Mouse (Mus musculus) heart, adult 2 months (tissue): ENCODE measurements around the gene Cdc34b. TPM values are rescaled to one million over a fixed set of nuclear protein-coding genes. Genes with fewer than 3 reads are reported as not detected.

Source experiments
- DNase-seq, 2 experiments: peaks; one replicate each; pipeline ENCODE4 v3.0.0; 2021
- H3K27ac ChIP-seq: fragments of 200-600 bp; 2 replicates; pipeline ENCODE4 v1.8.1; 2022
- H3K27me3 ChIP-seq: fragments of 200-500 bp; 2 replicates; pipeline ENCODE4 v1.6.1; 2012; ENCODE audit warnings: mild to moderate bottlenecking, low read length, inconsistent platforms, mixed read lengths; ENCODE audit not compliant: control insufficient read depth, insufficient read depth
- H3K36me3 ChIP-seq: fragments of 200-500 bp; 2 replicates; pipeline ENCODE4 v1.6.1; 2012; ENCODE audit warnings: low read length, inconsistent platforms; ENCODE audit not compliant: control insufficient read depth, insufficient read depth
- H3K4me1 ChIP-seq: fragments of 200-500 bp; 2 replicates; pipeline ENCODE4 v1.6.1; 2011; ENCODE audit warnings: low read length; ENCODE audit not compliant: control insufficient read depth, insufficient read depth
- H3K4me3 ChIP-seq: fragments of 200-600 bp; 2 replicates; pipeline ENCODE4 v1.8.1; 2022
- H3K79me2 ChIP-seq: fragments of 200-500 bp; replicated peaks from 2 replicates; pipeline ENCODE4 v1.6.1; 2012; ENCODE audit warnings: mild to moderate bottlenecking, inconsistent platforms, low read length, moderate library complexity, mixed read lengths; ENCODE audit not compliant: control insufficient read depth, insufficient read depth
- H3K9ac ChIP-seq: fragments of 200-500 bp; 2 replicates; pipeline ENCODE4 v1.6.1; 2012; ENCODE audit warnings: low read depth, mild to moderate bottlenecking, control low read depth, inconsistent platforms, low read length, mixed read lengths
- CTCF ChIP-seq: fragments of 200-600 bp; IDR thresholded peaks from 2 replicates; pipeline ENCODE4 v1.8.1; 2022; ENCODE audit warnings: antibody characterized with exemption, mild to moderate bottlenecking, moderate library complexity
- EP300 ChIP-seq: fragments of 200-500 bp; IDR thresholded peaks from 2 replicates; pipeline ENCODE4 v1.6.1; 2011; ENCODE audit warnings: low read depth, low read length, control low read depth; ENCODE audit not compliant: insufficient read depth
- POLR2A ChIP-seq: fragments of 200-500 bp; IDR thresholded peaks from 2 replicates; pipeline ENCODE4 v1.6.1; 2011; ENCODE audit warnings: mild to moderate bottlenecking, low read depth, low read length, control low read depth; ENCODE audit not compliant: insufficient read depth
- WGBS: fragments of 180-500 bp; shearing (Covaris S2); methylation state at CpG from one replicate; pipeline ENCODE4 v1.1.7; 2018; 5-methylcytosine and 5-hydroxymethylcytosine counted together
- intact Hi-C: fragments of 180-260 bp; cut with DNase I; formaldehyde crosslinking; loops from one replicate; pipeline ENCODE4 v1.15.1; 2025
- polyA plus RNA-seq: library from polyadenylated mRNA; depleted of rRNA; stranded (reverse); fragments of >200 nt; gene quantifications from 2 replicates; pipeline ENCODE4 v1.2.3, GENCODE M21; 2012
- total RNA-seq, 2 experiments: library from RNA; stranded (reverse); gene quantifications; 2 replicates each; pipeline ENCODE4 v1.2.3; 2021

The Cdc34b gene
- total and polyA plus RNA-seq, 3 experiments, result 0.12 to 1.0 (median 0.97) TPM

DNA sequence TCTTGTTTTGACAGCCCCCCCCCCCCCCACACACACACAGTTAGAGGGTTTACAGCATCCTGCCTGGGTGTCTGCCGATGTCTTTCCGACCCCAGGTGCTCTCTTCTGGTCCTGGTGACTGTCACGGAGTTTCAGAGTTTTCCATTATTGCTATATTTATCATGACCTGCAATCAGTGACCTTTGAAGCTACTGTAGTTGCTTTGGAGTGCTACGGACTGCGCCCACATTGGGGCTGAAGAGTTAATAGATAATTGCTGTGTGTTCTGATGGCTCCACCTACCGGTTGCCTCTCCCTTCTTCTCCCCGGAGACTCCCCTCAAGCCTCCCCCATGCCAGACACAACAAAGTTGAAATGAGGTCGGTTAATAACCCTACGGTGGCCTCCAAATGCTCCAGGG, 24.8 kb upstream of the Cdc34b start:
- Histone ChIP-seq H3K9ac (no peak overlapping the region), H3K4me1 (no peaks in the 10 kb centered on the region), H3K36me3 (no peaks in the 10 kb centered on the region), H3K4me3 (no peak overlapping the region), H3K79me2 (no peaks in the 10 kb centered on the region), H3K27me3 (0 out of 2 replicates have a peak, but pooled peaks cover 1% of the 10 kb centered on the region), H3K27ac (no peak overlapping the region)
- intact Hi-C loops, result loop anchor here (5.0 kb wide), 2 partner anchors 84 to 169 kb away; partner anchors contain the start of gene Rsad1
- TF ChIP-seq CTCF (peak; percentile 72), POLR2A (no peak), EP300 (0 out of 2 replicates have a peak, but pooled peaks have one; percentile 38)
- DNase-seq, result peak; percentile 31 to 44
- 9% methylated on average over 9 of the region's 9 CpGs for WGBS

DNA sequence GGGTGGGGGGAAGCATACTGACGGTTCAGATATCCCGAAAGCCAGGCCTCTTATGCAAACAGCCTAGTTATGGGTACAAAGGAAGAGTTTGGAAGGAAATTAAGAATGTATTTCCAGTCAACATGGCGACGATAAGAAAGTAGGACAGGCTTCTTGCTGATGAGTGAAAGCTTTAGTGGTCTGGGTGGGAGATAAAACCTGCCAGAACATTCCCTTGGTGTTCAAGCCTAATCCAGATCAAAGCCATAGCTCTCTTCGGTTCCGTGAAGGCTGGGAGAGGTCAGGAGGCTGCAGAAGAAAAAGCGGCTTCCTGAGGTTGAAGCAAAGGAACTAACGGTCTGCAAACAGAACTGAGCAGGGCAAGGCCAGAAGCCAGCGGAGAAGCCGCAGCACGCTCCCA, 24.3 kb upstream of the Cdc34b start:
- no peak overlapping the region for H3K9ac ChIP-seq
- H3K27me3 ChIP-seq, result 0 out of 2 replicates have a peak, but pooled peaks cover 1% of the 10 kb centered on the region
- H3K27ac ChIP-seq, result peak overlapping the region; percentile 24; the same call in 1 of the 2 replicates
- no peak for DNase-seq
- H3K36me3 ChIP-seq, result no peaks in the 10 kb centered on the region
- no peaks in the 10 kb centered on the region for H3K79me2 ChIP-seq
- TF ChIP-seq CTCF, result no peak
- TF ChIP-seq EP300, result no peak
- no peak for TF ChIP-seq POLR2A
- intact Hi-C loops, result loop anchor here (5.0 kb wide), 2 partner anchors 85 to 170 kb away; partner anchors contain the start of gene Rsad1
- no peak overlapping the region for H3K4me3 ChIP-seq
- 46% methylated on average over 11 of the region's 11 CpGs for WGBS
- H3K4me1 ChIP-seq, result no peaks in the 10 kb centered on the region

DNA sequence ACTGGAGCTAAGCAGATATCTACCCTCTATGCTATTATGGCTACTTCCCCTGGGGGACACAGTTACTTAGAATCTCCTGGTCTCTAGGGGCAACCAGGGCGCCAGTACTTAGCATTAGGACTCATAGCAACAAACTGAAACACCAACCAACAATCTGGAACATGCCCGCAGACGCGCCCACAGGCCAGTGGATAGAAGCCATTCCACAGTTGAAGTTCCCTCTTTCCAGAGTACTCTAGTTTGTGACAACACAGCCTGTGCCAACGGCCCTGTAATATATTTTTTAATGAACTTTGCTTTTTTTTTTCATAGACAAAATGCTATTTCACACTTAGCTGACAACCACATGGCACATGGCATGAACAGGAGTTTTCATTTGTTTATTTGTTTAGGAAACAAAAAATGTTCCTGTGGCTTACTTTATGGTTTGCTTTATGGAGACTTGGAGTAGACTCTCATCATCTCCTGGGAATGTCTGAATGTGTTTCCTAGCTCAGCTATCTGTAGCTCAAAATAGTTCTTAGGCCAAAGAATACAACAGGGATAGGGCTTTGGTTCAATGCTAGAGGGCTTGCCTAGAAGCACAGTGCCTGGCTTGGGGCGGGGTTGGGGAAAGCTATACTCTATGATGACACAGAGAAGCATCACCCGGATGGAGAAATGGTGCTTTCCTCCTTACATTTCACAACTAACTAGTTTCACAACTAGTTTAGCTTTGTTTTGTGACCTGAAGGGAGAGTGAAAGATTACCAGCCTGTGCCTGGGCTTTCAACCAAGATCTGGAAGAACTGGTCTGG, 23.3 kb upstream of the Cdc34b start:
- DNase-seq, result no peak
- intact Hi-C loops, result loop anchor here (5.0 kb wide), 2 partner anchors 86 to 171 kb away; partner anchors contain the start of gene Rsad1
- Histone ChIP-seq H3K36me3 (no peaks in the 10 kb centered on the region), H3K79me2 (no peaks in the 10 kb centered on the region), H3K27me3 (0 out of 2 replicates have a peak, but pooled peaks cover 1% of the 10 kb centered on the region), H3K4me1 (no peaks in the 10 kb centered on the region), H3K27ac (peak overlapping the region; percentile 13; the same call in 1 of the 2 replicates), H3K9ac (no peak overlapping the region), H3K4me3 (no peak overlapping the region)
- 67% methylated on average over 7 of the region's 7 CpGs for WGBS
- TF ChIP-seq POLR2A, result no peak
- TF ChIP-seq CTCF, result no peak
- TF ChIP-seq EP300, result no peak

DNA sequence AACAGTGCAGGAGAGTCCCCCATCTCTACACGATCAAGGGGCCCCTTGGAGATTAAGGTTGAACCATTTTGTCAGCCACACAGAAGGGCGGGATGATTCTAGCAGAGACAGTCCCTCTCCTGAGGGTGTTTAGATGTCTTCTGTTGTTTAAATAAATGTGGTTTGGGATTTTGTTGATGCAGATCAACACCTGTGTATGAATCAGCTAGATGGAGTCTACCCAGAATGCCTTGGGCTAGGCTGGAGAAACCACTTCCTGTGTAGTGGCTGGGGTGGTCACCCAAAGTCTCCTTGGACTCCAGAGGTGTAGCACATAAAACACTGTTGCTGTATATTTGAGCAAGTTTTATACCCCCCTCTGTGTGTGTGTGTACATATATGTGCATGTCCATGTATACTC, 22.4 kb upstream of the Cdc34b start:
- Histone ChIP-seq H3K27me3 (no peaks in the 10 kb centered on the region), H3K36me3 (no peaks in the 10 kb centered on the region), H3K9ac (no peak overlapping the region), H3K4me1 (no peaks in the 10 kb centered on the region), H3K4me3 (no peak overlapping the region), H3K27ac (no peak overlapping the region), H3K79me2 (no peaks in the 10 kb centered on the region)
- TF ChIP-seq CTCF (no peak), EP300 (no peak), POLR2A (no peak)
- intact Hi-C loops, result loop anchor here (5.0 kb wide), 2 partner anchors 87 to 172 kb away; partner anchors contain the start of gene Rsad1
- WGBS, result 78% methylated on average over 2 of the region's 2 CpGs
- no peak for DNase-seq

DNA sequence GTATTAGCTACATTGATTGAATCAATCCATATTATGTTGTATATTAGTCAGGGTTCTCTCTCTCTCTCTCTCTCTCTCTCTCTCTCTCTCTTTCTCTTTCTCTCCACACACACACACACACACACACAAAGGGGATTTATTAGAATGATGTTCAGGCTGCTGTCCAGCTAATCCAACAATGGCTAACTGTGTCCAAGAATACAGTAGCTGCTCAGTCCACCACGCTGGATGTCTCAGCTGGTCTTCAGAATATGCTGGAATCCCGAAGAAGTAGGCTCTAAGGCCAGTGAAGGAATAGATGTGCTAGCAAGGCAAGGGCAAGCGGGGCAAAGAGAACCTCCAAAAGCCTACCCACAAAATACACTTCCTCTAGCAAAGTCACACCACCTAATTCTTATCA, 14.3 kb upstream of the Cdc34b start:
- Histone ChIP-seq H3K27ac (no peak overlapping the region), H3K27me3 (no peaks in the 10 kb centered on the region), H3K4me1 (no peaks in the 10 kb centered on the region), H3K4me3 (no peak overlapping the region), H3K36me3 (no peaks in the 10 kb centered on the region), H3K9ac (no peak overlapping the region), H3K79me2 (no peaks in the 10 kb centered on the region)
- intact Hi-C loops, result no loop called here
- no peak for DNase-seq
- WGBS, result 82% methylated on average over 3 of the region's 3 CpGs
- TF ChIP-seq CTCF (no peak), POLR2A (no peak), EP300 (no peak)

DNA sequence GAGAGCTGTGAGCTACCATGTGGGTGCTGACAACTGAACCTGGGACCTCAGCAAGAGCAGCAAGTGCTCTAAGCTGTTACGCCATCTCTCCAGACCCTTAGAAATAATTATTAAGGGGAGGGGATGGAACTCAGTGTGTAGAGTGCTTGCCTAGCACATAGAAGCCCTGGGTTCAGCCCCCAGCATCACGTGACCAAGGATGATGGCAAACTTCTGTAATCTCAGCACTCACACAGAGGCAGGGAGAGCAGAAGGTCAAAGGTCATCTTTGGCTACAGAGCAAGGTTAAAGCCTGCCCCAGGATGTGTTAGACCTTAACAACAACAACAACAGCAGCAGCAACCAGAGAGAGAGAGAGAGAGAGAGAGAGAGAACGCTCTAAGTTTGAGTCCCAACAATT, 13.0 kb upstream of the Cdc34b start:
- no peaks in the 10 kb centered on the region for H3K4me1 ChIP-seq
- intact Hi-C loops, result no loop called here
- no peak overlapping the region for H3K4me3 ChIP-seq
- H3K79me2 ChIP-seq, result no peaks in the 10 kb centered on the region
- no peaks in the 10 kb centered on the region for H3K36me3 ChIP-seq
- H3K27me3 ChIP-seq, result no peaks in the 10 kb centered on the region
- no peak overlapping the region for H3K27ac ChIP-seq
- no peak for TF ChIP-seq POLR2A
- no peak for TF ChIP-seq CTCF
- no peak for TF ChIP-seq EP300
- 80% methylated on average over 3 of the region's 3 CpGs for WGBS
- DNase-seq, result no peak
- no peak overlapping the region for H3K9ac ChIP-seq
